Mouse (Mus musculus) liver, embryonic 16.5 days (tissue): ENCODE data around the gene Nabp2. TPM values are rescaled to one million over a fixed set of nuclear protein-coding genes. Genes with fewer than 3 reads are reported as not detected.

Experiments used
- ATAC-seq: fragments of 200-750 bp; cut with Nextera tagmentation; 2 replicates; pipeline ENCODE4 v1.8.0; 2017; ENCODE audit warnings: low read depth, mild to moderate bottlenecking, moderate number of reproducible peaks, moderate library complexity
- H3K27ac ChIP-seq: fragments of 300-500 bp; sonication (generic); 2 replicates; pipeline ENCODE4 v1.5.1; 2014; ENCODE audit warnings: mild to moderate bottlenecking, low read length
- H3K27me3 ChIP-seq: fragments of 300-500 bp; sonication (generic); 2 replicates; pipeline ENCODE4 v1.6.1; 2014; ENCODE audit warnings: low read depth, low read length, mixed read lengths; ENCODE audit not compliant: control insufficient read depth, insufficient read depth
- H3K36me3 ChIP-seq: fragments of 300-500 bp; sonication (generic); 2 replicates; pipeline ENCODE4 v1.6.1; 2014; ENCODE audit warnings: mild to moderate bottlenecking; ENCODE audit not compliant: control insufficient read depth, insufficient read depth
- H3K4me1 ChIP-seq: fragments of 300-500 bp; sonication (generic); 2 replicates; pipeline ENCODE4 v1.6.1; 2014; ENCODE audit warnings: low read depth, low read length, mixed read lengths; ENCODE audit not compliant: control insufficient read depth
- H3K4me2 ChIP-seq: fragments of 300-500 bp; sonication (generic); 2 replicates; pipeline ENCODE4 v1.6.1; 2014; ENCODE audit warnings: low read depth, low read length, mixed read lengths
- H3K4me3 ChIP-seq: fragments of 300-500 bp; sonication (generic); 2 replicates; pipeline ENCODE4 v1.5.1; 2014; ENCODE audit warnings: low read depth, mild to moderate bottlenecking, low read length
- H3K9ac ChIP-seq: fragments of 300-500 bp; sonication (generic); 2 replicates; pipeline ENCODE4 v1.6.1; 2014; ENCODE audit warnings: low read depth, low read length
- H3K9me3 ChIP-seq: fragments of 300-500 bp; sonication (generic); replicated peaks from 2 replicates; pipeline ENCODE4 v1.6.1; 2016; ENCODE audit warnings: low read length; ENCODE audit not compliant: control insufficient read depth
- WGBS: fragments of 180-500 bp; shearing (Covaris S2); extraction: QIAGEN DNeasy Blood & Tissue Kit; methylation state at CpG from one replicate; pipeline ENCODE4 v1.1.7; 2014; ENCODE audit not compliant: insufficient replicate concordance; 5-methylcytosine and 5-hydroxymethylcytosine counted together
- polyA plus RNA-seq: library from polyadenylated mRNA; unstranded; fragments of >200 nt; fragmentation: Nextera tagmentation; extraction: Ambion mirVana; gene quantifications from 2 replicates; pipeline ENCODE4 v1.2.1, GENCODE M21; 2015

Nabp2 gene
- polyA plus RNA-seq, 1 experiment from 2014 or later, result 31.7 TPM

DNA sequence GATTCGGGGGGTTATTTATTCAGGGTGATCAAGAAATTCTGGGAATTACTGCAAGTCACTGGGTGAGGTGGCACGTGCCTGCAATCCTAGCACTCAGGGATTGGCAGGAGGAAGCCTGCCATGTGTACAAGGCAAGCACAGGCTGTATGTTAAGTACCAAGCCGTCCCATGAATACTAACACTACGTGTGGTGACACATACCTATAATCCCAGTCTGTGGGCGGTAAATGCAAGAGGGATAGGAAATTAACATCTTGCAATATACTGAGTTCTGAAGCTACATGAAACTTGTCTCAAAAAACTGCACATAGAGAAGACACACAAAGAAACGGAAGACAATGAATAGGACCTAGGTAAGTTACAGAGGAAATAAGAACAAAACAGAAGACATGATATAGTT is 39.7 kb upstream of the Nabp2 start:
- H3K4me1 ChIP-seq, result peaks cover 4% of the 10 kb centered on the region; the same call in 1 of the 2 replicates
- WGBS, result 68% methylated on average over 6 of the region's 6 CpGs
- H3K27ac ChIP-seq, result no peak overlapping the region
- no peaks in the 10 kb centered on the region for H3K27me3 ChIP-seq
- no peak overlapping the region for H3K4me2 ChIP-seq
- ATAC-seq, result no peak
- no peaks in the 10 kb centered on the region for H3K36me3 ChIP-seq
- H3K9me3 ChIP-seq, result no peaks in the 10 kb centered on the region
- no peak overlapping the region for H3K4me3 ChIP-seq
- no peak overlapping the region for H3K9ac ChIP-seq

DNA sequence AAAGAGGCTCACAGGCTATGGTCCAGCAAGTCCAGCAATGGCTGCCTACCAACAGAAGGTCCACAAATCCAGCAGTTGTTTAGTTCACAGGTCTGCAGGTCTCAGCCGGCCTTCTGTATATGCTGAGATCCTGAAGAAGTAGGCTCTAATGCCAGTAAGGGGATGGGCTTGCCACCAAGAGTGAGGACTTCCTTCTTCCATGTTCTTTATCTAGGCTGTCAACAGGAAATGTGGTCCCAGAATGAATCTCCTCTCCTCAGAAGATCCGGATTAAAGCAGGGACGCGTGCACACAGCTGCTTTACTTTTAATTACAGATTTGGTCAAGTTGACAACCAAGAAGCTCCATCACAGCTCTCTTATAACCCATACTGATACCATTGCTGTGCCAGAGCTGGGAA is 34.1 kb upstream of the Nabp2 start:
- Histone ChIP-seq H3K9ac (no peak overlapping the region), H3K36me3 (no peaks in the 10 kb centered on the region), H3K9me3 (no peaks in the 10 kb centered on the region), H3K4me1 (no peaks in the 10 kb centered on the region), H3K27me3 (no peaks in the 10 kb centered on the region), H3K4me3 (no peak overlapping the region), H3K27ac (no peak overlapping the region), H3K4me2 (no peak overlapping the region)
- whole genome bisulfite sequencing, result 31% methylated on average over 4 of the region's 4 CpGs
- no peak for ATAC-seq

DNA sequence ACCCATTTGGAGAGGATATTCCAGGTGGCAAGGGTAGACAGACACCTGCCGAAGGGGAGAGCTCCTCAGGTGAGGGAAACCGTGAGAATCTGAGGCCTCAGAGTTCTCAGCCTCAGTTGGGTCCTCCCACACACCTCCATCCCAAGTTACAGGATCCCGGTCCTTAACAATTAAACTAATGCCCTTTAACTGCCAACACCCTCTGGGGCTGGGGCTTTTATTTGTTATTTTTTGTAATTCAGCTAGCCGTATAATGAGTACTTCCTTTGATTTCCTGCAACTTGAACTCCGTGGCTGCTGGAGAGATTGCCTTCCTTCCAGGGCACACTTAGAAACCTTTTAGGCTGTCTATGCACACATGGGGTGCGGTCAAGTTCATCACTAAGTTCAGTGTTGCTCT is 33.1 kb upstream of the Nabp2 start:
- Histone ChIP-seq H3K9ac (no peak overlapping the region), H3K27me3 (no peaks in the 10 kb centered on the region), H3K4me3 (no peak overlapping the region), H3K4me2 (no peak overlapping the region), H3K4me1 (no peaks in the 10 kb centered on the region), H3K36me3 (no peaks in the 10 kb centered on the region), H3K27ac (no peak overlapping the region), H3K9me3 (no peaks in the 10 kb centered on the region)
- ATAC-seq, result no peak
- WGBS, result 61% methylated on average over 6 of the region's 6 CpGs

DNA sequence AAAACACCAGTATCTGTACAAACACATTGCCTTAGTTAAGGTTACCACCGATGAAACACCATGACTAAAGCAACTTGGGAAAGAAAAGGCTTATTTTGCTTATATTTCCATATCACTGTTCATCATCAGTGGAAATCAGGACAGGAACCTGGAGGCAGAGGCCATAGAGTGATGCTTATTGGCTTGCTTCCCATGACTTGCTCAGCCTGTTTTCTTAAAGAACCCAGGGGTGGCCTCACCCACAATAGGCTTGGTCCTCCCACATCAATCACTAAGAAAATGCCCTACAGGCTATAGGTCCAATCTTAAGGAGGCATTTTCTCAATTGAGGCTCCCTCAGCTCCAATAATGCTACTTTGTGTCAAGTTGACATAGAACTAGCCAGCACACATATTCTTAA is 31.4 kb upstream of the Nabp2 start:
- Histone ChIP-seq H3K4me2 (no peak overlapping the region), H3K4me3 (no peak overlapping the region), H3K9ac (no peak overlapping the region), H3K9me3 (no peaks in the 10 kb centered on the region), H3K27ac (no peak overlapping the region), H3K27me3 (no peaks in the 10 kb centered on the region), H3K4me1 (no peaks in the 10 kb centered on the region), H3K36me3 (peaks cover 7% of the 10 kb centered on the region)
- no peak for ATAC-seq
- 54% methylated on average over 1 of the region's 1 CpGs for WGBS

DNA sequence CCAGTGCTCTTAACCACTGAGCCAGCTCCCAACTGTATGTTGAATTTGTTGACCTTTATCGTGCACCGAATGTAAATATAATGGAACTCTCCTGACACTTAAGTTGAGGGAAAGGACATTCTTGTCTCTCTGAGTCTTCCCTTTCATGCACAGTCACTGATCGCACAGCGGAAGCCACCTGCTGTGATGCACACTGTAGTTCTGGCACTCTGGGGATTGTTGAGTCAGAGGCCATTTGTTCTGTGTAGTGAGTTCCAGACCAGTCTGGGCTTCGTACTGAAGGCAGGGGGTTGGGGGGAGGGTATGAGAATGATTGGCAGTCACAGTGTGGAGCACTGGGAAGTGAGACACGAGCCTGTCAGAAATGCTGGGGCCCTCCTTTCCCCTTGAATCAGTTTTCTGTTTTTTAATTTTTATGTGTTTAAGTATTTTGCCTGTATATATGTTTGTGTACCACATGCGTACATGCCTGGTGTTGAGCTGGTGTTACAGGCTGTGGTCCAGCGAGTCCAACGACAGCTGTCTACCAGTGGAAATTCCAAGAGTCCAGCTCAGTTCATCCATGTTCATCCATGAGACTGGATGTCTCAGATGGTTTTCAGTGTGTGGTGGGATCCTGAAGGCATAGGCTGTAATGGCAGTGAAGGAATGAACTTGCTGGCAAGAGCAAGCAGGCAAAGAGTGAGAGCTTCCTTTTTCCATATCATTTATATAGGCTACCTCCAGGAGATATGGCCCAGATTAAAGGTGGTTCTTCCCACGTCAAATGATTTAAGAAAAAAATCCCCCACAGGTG is 30.2 kb upstream of the Nabp2 start:
- Histone ChIP-seq H3K4me1 (no peaks in the 10 kb centered on the region), H3K9me3 (no peaks in the 10 kb centered on the region), H3K27me3 (no peaks in the 10 kb centered on the region), H3K36me3 (peaks cover 14% of the 10 kb centered on the region), H3K27ac (no peak overlapping the region), H3K9ac (no peak overlapping the region), H3K4me2 (no peak overlapping the region), H3K4me3 (no peak overlapping the region)
- ATAC-seq, result no peak
- WGBS, result 77% methylated on average over 10 of the region's 10 CpGs

DNA sequence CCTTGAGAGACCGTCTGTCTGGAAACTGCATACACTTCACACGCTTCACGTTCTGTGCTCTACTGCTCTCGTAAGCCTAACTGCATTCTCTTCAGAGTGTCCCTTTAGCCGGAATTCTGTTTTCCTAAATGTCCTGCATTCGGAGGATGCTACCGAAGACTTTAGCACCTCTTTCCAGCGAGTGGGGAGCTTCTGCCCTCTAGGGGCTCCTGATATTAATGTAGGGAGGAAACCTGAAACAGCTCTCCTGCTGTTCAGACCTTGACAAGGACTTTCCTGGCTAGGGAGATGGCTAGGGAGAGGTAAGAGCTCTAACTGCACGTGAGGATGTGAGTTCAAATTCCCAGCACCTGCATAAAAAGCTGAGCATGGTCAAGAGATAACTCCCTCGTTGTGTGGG is 29.1 kb upstream of the Nabp2 start:
- no peaks in the 10 kb centered on the region for H3K27me3 ChIP-seq
- peaks cover 14% of the 10 kb centered on the region for H3K36me3 ChIP-seq
- no peak overlapping the region for H3K27ac ChIP-seq
- no peaks in the 10 kb centered on the region for H3K4me1 ChIP-seq
- ATAC-seq, result no peak
- no peaks in the 10 kb centered on the region for H3K9me3 ChIP-seq
- no peak overlapping the region for H3K9ac ChIP-seq
- no peak overlapping the region for H3K4me3 ChIP-seq
- WGBS, result 59% methylated on average over 10 of the region's 10 CpGs
- H3K4me2 ChIP-seq, result no peak overlapping the region

DNA sequence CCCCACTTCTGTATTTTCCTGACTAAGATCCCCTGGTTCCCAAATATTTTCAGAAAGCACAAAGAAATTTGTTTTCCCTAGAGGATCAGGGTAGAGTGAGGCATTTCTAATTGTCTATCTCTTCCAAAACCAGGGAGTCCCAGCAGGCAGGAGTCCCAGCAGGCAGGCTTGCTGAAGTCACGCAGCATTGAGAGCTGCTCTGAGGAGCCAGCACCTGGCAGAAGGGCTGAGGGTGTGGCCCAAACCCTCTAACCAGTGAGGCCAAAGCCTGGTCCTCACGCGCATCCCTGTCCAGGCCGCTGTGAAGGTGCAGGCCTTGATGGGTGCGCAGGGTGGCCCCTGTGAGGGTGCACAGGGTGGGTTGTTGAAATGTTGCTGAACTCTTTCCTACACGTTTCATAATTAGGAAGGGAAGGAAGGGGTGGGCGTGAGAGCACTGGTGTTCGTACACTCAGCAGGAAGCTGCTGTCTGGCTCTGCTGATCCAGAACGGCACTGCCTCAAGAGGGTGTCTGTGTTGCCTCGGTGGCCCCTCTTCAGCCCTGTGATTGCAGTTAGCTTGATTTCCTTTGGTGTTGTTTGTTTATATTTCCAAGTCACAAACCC is 27.5 kb upstream of the Nabp2 start:
- Histone ChIP-seq H3K27ac (no peak overlapping the region; the same call in 1 of the 2 replicates), H3K27me3 (no peaks in the 10 kb centered on the region), H3K4me3 (no peak overlapping the region), H3K9me3 (no peaks in the 10 kb centered on the region), H3K9ac (no peak overlapping the region), H3K36me3 (peaks cover 14% of the 10 kb centered on the region), H3K4me1 (no peaks in the 10 kb centered on the region), H3K4me2 (no peak overlapping the region)
- ATAC-seq, result peak; percentile 23
- 55% methylated on average over 10 of the region's 10 CpGs for WGBS

DNA sequence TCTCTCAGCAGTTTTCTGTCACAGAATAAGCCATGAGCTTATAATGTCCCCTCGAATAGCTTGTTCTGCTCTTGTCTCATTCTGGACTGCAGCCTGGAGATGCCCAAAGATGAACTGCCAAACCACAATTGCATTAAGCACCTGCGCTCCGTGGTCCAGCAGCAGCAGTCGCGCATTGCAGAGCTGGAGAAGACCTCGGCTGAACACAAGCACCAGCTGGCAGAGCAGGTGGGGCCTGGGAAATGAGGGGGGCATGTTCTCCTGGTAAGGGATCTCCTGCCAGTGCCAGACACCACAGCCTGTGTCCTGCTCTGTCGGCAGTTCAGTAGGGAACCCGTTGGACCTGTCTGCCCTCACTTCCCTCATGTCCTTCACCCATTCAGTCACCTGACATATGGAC is 25.1 kb upstream of the Nabp2 start:
- no peaks in the 10 kb centered on the region for H3K9me3 ChIP-seq
- H3K4me3 ChIP-seq, result no peak overlapping the region
- WGBS, result 83% methylated on average over 8 of the region's 8 CpGs
- no peak overlapping the region for H3K27ac ChIP-seq
- H3K4me1 ChIP-seq, result no peaks in the 10 kb centered on the region
- ATAC-seq, result no peak
- H3K4me2 ChIP-seq, result no peak overlapping the region
- H3K9ac ChIP-seq, result no peak overlapping the region
- peaks cover 14% of the 10 kb centered on the region for H3K36me3 ChIP-seq
- H3K27me3 ChIP-seq, result no peaks in the 10 kb centered on the region

DNA sequence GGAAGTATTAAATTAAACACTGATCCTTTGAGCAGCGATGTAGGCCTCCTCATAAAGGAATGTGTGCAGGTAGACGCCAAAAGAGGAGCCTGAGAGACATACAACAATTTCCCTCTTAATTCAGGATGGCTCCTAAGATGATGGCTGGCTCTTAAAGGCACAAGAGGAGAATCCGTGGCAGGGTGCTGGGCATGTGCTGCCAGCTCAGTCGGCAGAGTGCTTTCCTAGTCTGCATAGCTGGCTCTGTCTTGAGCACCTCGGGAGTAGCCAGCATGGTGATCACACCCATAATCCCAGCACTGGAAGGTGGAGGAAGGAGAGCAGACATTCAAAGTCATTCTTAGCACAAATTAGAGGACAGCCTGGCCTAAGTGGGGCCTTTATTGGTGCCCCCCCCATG is 24.6 kb upstream of the Nabp2 start:
- no peak overlapping the region for H3K4me3 ChIP-seq
- H3K4me2 ChIP-seq, result no peak overlapping the region
- H3K36me3 ChIP-seq, result peaks cover 14% of the 10 kb centered on the region
- ATAC-seq, result no peak
- WGBS, result 79% methylated on average over 5 of the region's 5 CpGs
- no peaks in the 10 kb centered on the region for H3K9me3 ChIP-seq
- H3K27me3 ChIP-seq, result no peaks in the 10 kb centered on the region
- no peak overlapping the region for H3K27ac ChIP-seq
- H3K4me1 ChIP-seq, result no peaks in the 10 kb centered on the region
- H3K9ac ChIP-seq, result no peak overlapping the region
